8 mouse cellular contexts compared by ENCODE assay signal in genomic region chr19:6334673-6335457, GRCm38 (mm10). TPM values are rescaled to one million over a fixed set of nuclear protein-coding genes. Genes with fewer than 3 reads are reported as not detected.
DNase-seq lines count a peak whose midpoint lies in the region; ATAC-seq and TF ChIP-seq lines count a peak whose summit lies in the region.

TSS of gene Men1 (plus strand) at chr19:6334979.

- H3K4me1 ChIP-seq in bone marrow, adult 2 months (ENCODE audit: control insufficient read depth, insufficient read depth, low read length) = peaks cover 2% of the 10 kb centered on the region; the same call in 1 of the 2 replicates
- H3K4me1 ChIP-seq in embryonic facial prominence, embryonic 15.5 days = peaks cover 34% of the 10 kb centered on the region
- peaks cover 14% of the 10 kb centered on the region for H3K4me1 ChIP-seq in limb, embryonic 14.5 days (ENCODE audit: control insufficient read depth, insufficient read depth, low read length)
- H3K4me1 ChIP-seq in midbrain, postnatal 0 days (ENCODE audit: insufficient read depth, low read length) = peaks cover 13% of the 10 kb centered on the region

- peak; percentile 35; the same call in 1 of the 2 replicates for TF ChIP-seq POLR2A in bone marrow, adult 2 months (IDR thresholded peaks at IDR 0.05; ENCODE audit: borderline replicate concordance, control insufficient read depth, low read depth, low read length)
- TF ChIP-seq POLR2A in limb, embryonic 14.5 days (IDR thresholded peaks at IDR 0.05; ENCODE audit: borderline replicate concordance, extremely low read depth, insufficient read depth, insufficient read length) = peak; percentile 50; the same call in 1 of the 2 replicates

- no peaks in the 10 kb centered on the region for H3K27me3 ChIP-seq in embryonic facial prominence, embryonic 15.5 days
- no peaks in the 10 kb centered on the region for H3K27me3 ChIP-seq in limb, embryonic 14.5 days (ENCODE audit: control insufficient read depth, insufficient read depth, low read length)
- no peaks in the 10 kb centered on the region for H3K27me3 ChIP-seq in midbrain, postnatal 0 days (ENCODE audit: insufficient read depth, low read length)

- peaks cover 33% of the 10 kb centered on the region for H3K36me3 ChIP-seq in embryonic facial prominence, embryonic 15.5 days
- H3K36me3 ChIP-seq in limb, embryonic 14.5 days (ENCODE audit: control insufficient read depth, insufficient read depth, low read length) = peaks cover 33% of the 10 kb centered on the region
- peaks cover 29% of the 10 kb centered on the region for H3K36me3 ChIP-seq in midbrain, postnatal 0 days (ENCODE audit: insufficient read depth, low read length)

- H3K9me3 ChIP-seq in embryonic facial prominence, embryonic 15.5 days (replicated peaks) = no peaks in the 10 kb centered on the region
- no peaks in the 10 kb centered on the region for H3K9me3 ChIP-seq in limb, embryonic 14.5 days (ENCODE audit: control insufficient read depth, low read length)
- no peaks in the 10 kb centered on the region for H3K9me3 ChIP-seq in midbrain, postnatal 0 days (ENCODE audit: low read length)

- WGBS in bone marrow, adult 2 months = under 1% methylated on average over 43 of the region's 43 CpGs
- under 1% methylated on average over 43 of the region's 43 CpGs for WGBS in embryonic facial prominence, embryonic 15.5 days
- WGBS in limb, embryonic 14.5 days = 1% methylated on average over 32 of the region's 43 CpGs
- under 1% methylated on average over 33 of the region's 43 CpGs for WGBS in midbrain, postnatal 0 days

- peak within 1 kb of the TSS; percentile 85 for H3K4me2 ChIP-seq in embryonic facial prominence, embryonic 15.5 days (replicated peaks)
- H3K4me2 ChIP-seq in limb, embryonic 14.5 days (replicated peaks; ENCODE audit: low read depth, low read length, severe bottlenecking) = peak within 1 kb of the TSS; percentile 75
- peak within 1 kb of the TSS; percentile 70 for H3K4me2 ChIP-seq in midbrain, postnatal 0 days (ENCODE audit: low read depth, low read length, poor library complexity, severe bottlenecking)

- peak within 1 kb of the TSS; percentile 94 for H3K9ac ChIP-seq in embryonic facial prominence, embryonic 15.5 days
- peak within 1 kb of the TSS; percentile 83 for H3K9ac ChIP-seq in limb, embryonic 14.5 days (ENCODE audit: low read depth, low read length, severe bottlenecking)
- peak within 1 kb of the TSS; percentile 89 for H3K9ac ChIP-seq in midbrain, postnatal 0 days (replicated peaks; ENCODE audit: low read length, poor library complexity, severe bottlenecking)

- peak within 1 kb of the TSS; percentile 73 for H3K4me3 ChIP-seq in bone marrow, adult 2 months (replicated peaks; ENCODE audit: control insufficient read depth, low read depth, low read length)
- peak within 1 kb of the TSS; percentile 80 for H3K4me3 ChIP-seq in embryonic facial prominence, embryonic 15.5 days (replicated peaks)
- peak within 1 kb of the TSS; percentile 87 for H3K4me3 ChIP-seq in limb, embryonic 14.5 days (replicated peaks; ENCODE audit: low read length)
- H3K4me3 ChIP-seq in midbrain, postnatal 0 days (ENCODE audit: low read depth, low read length) = peak within 1 kb of the TSS; percentile 85

- ATAC-seq in embryonic facial prominence, embryonic 15.5 days (ENCODE audit: insufficient number of reproducible peaks, low FRiP score, low TSS enrichment, low read depth) = peak; percentile 93
- peak; percentile 95 for ATAC-seq in limb, embryonic 14.5 days (ENCODE audit: low FRiP score, low read depth)
- peak; percentile 94 for ATAC-seq in midbrain, postnatal 0 days (ENCODE audit: low FRiP score)

- TF ChIP-seq CTCF in bone marrow, adult 2 months (IDR thresholded peaks at IDR 0.05; ENCODE audit: control insufficient read depth, insufficient read depth, low read length) = no peak
- peak; percentile 74 for TF ChIP-seq CTCF in midbrain, postnatal 0 days (IDR thresholded peaks at IDR 0.05)

- H3K27ac ChIP-seq in bone marrow, adult 2 months (ENCODE audit: control insufficient read depth, insufficient read depth, low read depth, low read length, poor library complexity) = peak within 1 kb of the TSS; percentile 65
- peak within 1 kb of the TSS; percentile 90 for H3K27ac ChIP-seq in embryonic facial prominence, embryonic 15.5 days (replicated peaks)
- H3K27ac ChIP-seq in limb, embryonic 14.5 days (replicated peaks; ENCODE audit: low read depth, low read length) = peak within 1 kb of the TSS; percentile 73
- H3K27ac ChIP-seq in midbrain, postnatal 0 days (ENCODE audit: low read depth, low read length) = peak within 1 kb of the TSS; percentile 77

- DNase-seq in 416B (ENCODE audit: low read depth) = peak; percentile 99
- DNase-seq in heart, adult 8-10 months (ENCODE audit: low spot score) = peak; percentile 98
- DNase-seq in kidney, adult 9 months = peak; percentile 98
- peak; percentile 97 for DNase-seq in limb, embryonic 14.5 days (ENCODE audit: low spot score)
- DNase-seq in midbrain, postnatal 0 days (ENCODE audit: low spot score) = peak; percentile 99
- DNase-seq in spleen, postnatal 14 days (ENCODE audit: low spot score in 2 of 2) = peak; percentile 79 to 84

RNA-seq across cellular contexts. Expression of gene Men1, which starts in this region (rescaled TPM):
- 17.7 and 33.1 TPM in 2 replicates for polyA plus RNA-seq in bone marrow, adult 2 months (2011; ENCODE audit: insufficient read depth, insufficient read length, low replicate concordance, missing spikeins)
- 82.1 and 91.7 TPM in 2 replicates for polyA plus RNA-seq in embryonic facial prominence, embryonic 15.5 days (2015; fragmentation: Nextera tagmentation; extraction: Ambion mirVana)
- 10 to 100 TPM in 3 of 4 experiments, 1 to 10 TPM in 1; 10.0 to 16.0 (median 12.3) TPM for total RNA-seq in heart, adult 8-10 months (2022)
- polyA plus RNA-seq in limb, embryonic 14.5 days (2012; rRNA removed) = 102 and 117 TPM in 2 replicates
- 60.4 and 65.6 TPM in 2 replicates for polyA plus RNA-seq in limb, embryonic 14.5 days (2014; fragmentation: Nextera tagmentation; extraction: Ambion mirVana)
- total RNA-seq in midbrain, postnatal 0 days (2014; rRNA removed) = 59.6 and 85.6 TPM in 2 replicates
- polyA plus RNA-seq in midbrain, postnatal 0 days (2015; fragmentation: Nextera tagmentation; extraction: Ambion mirVana) = 56.8 and 60.6 TPM in 2 replicates

Comparison
In these comparisons a context has a peak if more than half of its experiments do, and no peak if none do; other contexts are left out.
1. Peak in every context shown above with its lines: DNase-seq, ATAC-seq, H3K4me3 ChIP-seq and H3K27ac ChIP-seq.